Mouse (Mus musculus) megakaryocyte, embryonic 14.5 days (primary cell): ENCODE data around the gene Foxl1.

ENCODE experiments used
- FLI1 ChIP-seq: IDR thresholded peaks from 2 replicates; pipeline ENCODE4 v1.6.1; 2012; ENCODE audit warnings: low read length, inconsistent platforms, mixed read lengths
- GATA1 ChIP-seq: IDR thresholded peaks from 3 replicates; pipeline ENCODE4 v1.6.1; 2012; ENCODE audit warnings: mixed read lengths, low read length, inconsistent platforms, borderline replicate concordance

- TF ChIP-seq GATA1, result no peak
- TF ChIP-seq FLI1, result no peak
Observed at GRCm38 (mm10) chr8:121136856-121137255, 9.1 kb downstream of the Foxl1 start.
